Mouse (Mus musculus): ENCODE results near the gene Olfr1416. TPM values are rescaled to one million over a fixed set of nuclear protein-coding genes. Genes with fewer than 3 reads are reported as not detected.
A peak's percentile ranks its signal among the peaks of the same experiment; 100 is the strongest.

Gene Olfr1416
- polyA plus RNA-seq, 1 experiment from 2014 or later, result not detected

GRCm38 (mm10) chr1:92431420-92431819 is 53.5 kb downstream of the Olfr1416 start:
- peaks cover 6% of the 10 kb centered on the region; the same call in 1 of the 2 replicates for H3K9me3 ChIP-seq (replicated peaks)
- no peak overlapping the region for H3K4me3 ChIP-seq
- no peak for ATAC-seq (ENCODE audit: insufficient number of reproducible peaks, low FRiP score)
- H3K4me1 ChIP-seq (replicated peaks), result peaks cover 4% of the 10 kb centered on the region
- no peak overlapping the region for H3K4me2 ChIP-seq
- no peak overlapping the region for H3K9ac ChIP-seq
- H3K36me3 ChIP-seq, result no peaks in the 10 kb centered on the region
- WGBS, result 73% methylated on average over 3 of the region's 3 CpGs
- no peak overlapping the region for H3K27ac ChIP-seq (ENCODE audit: poor library complexity, severe bottlenecking)
- no peaks in the 10 kb centered on the region for H3K27me3 ChIP-seq (replicated peaks)

- peaks cover 6% of the 10 kb centered on the region; the same call in 1 of the 2 replicates for H3K9me3 ChIP-seq (replicated peaks)
- no peak overlapping the region for H3K9ac ChIP-seq
- no peak overlapping the region for H3K27ac ChIP-seq (ENCODE audit: poor library complexity, severe bottlenecking)
- WGBS, result 83% methylated on average over 1 of the region's 1 CpGs
- H3K4me1 ChIP-seq (replicated peaks), result 0 out of 2 replicates have a peak, but pooled peaks cover 2% of the 10 kb centered on the region
- no peak overlapping the region for H3K4me2 ChIP-seq
- no peak overlapping the region for H3K4me3 ChIP-seq
- no peak for ATAC-seq (ENCODE audit: insufficient number of reproducible peaks, low FRiP score)
- H3K27me3 ChIP-seq (replicated peaks), result no peaks in the 10 kb centered on the region
- no peaks in the 10 kb centered on the region for H3K36me3 ChIP-seq
These were observed 53.9 kb downstream of the Olfr1416 start for GRCm38 (mm10) chr1:92430991-92431390.

Small RNAs within 50 kb of the gene (microRNA-seq; reads per million reads assigned to microRNA genes)
- 6.1 reads per million, percentile 19 among the genes with 10 or more reads in this experiment for gene Mir6900

Other genes with a start within 250 kb of the Olfr1416 start
- 406 and 431 TPM in 2 replicates for gene Ndufa10, start 11.3 kb downstream of the Olfr1416 start, polyA plus RNA-seq (2016; fragmentation: Nextera tagmentation; extraction: Ambion mirVana)
- not detected in 2 replicates for gene Olfr1415, start 11.0 kb upstream of the Olfr1416 start, polyA plus RNA-seq (2016; fragmentation: Nextera tagmentation; extraction: Ambion mirVana)
- gene Olfr1414, start 33.5 kb upstream of the Olfr1416 start, polyA plus RNA-seq (2016; fragmentation: Nextera tagmentation; extraction: Ambion mirVana), result not detected in 2 replicates
- gene Olfr1413, start 86.2 kb upstream of the Olfr1416 start, polyA plus RNA-seq (2016; fragmentation: Nextera tagmentation; extraction: Ambion mirVana), result not detected in 2 replicates
- not detected in 2 replicates for gene Olfr1412, start 100.7 kb upstream of the Olfr1416 start, polyA plus RNA-seq (2016; fragmentation: Nextera tagmentation; extraction: Ambion mirVana)
- not detected in 2 replicates for gene Olfr1411, start 109.3 kb upstream of the Olfr1416 start, polyA plus RNA-seq (2016; fragmentation: Nextera tagmentation; extraction: Ambion mirVana)
- gene Olfr1410, start 120.7 kb upstream of the Olfr1416 start, polyA plus RNA-seq (2016; fragmentation: Nextera tagmentation; extraction: Ambion mirVana), result not detected in 2 replicates
- not detected in 2 replicates for gene Olfr12, start 132.7 kb upstream of the Olfr1416 start, polyA plus RNA-seq (2016; fragmentation: Nextera tagmentation; extraction: Ambion mirVana)
- gene Cops9, start 156.9 kb upstream of the Olfr1416 start, polyA plus RNA-seq (2016; fragmentation: Nextera tagmentation; extraction: Ambion mirVana), result 348 and 375 TPM in 2 replicates
- not detected in 2 replicates for gene Otos, start 163.7 kb upstream of the Olfr1416 start, polyA plus RNA-seq (2016; fragmentation: Nextera tagmentation; extraction: Ambion mirVana)